Mouse (Mus musculus) hindbrain, postnatal 0 days (tissue): ENCODE results near the gene Zfp423. TPM values are rescaled to one million over a fixed set of nuclear protein-coding genes. Genes with fewer than 3 reads are reported as not detected.

ENCODE experiments used
- ATAC-seq: fragments of 200-750 bp; cut with Nextera tagmentation; 2 replicates; pipeline ENCODE4 v1.8.0; 2017; ENCODE audit warnings: mild to moderate bottlenecking, moderate TSS enrichment, moderate library complexity
- DNase-seq: peaks from one replicate; pipeline ENCODE4 v3.0.0-alpha.2; 2015; ENCODE audit warnings: low spot score
- H3K27ac ChIP-seq: fragments of 300-500 bp; sonication (generic); 2 replicates; pipeline ENCODE4 v1.5.1; 2014; ENCODE audit warnings: mild to moderate bottlenecking
- H3K27me3 ChIP-seq: fragments of 300-500 bp; sonication (generic); 2 replicates; pipeline ENCODE4 v1.6.1; 2014; ENCODE audit warnings: low read length, mixed read lengths; ENCODE audit not compliant: insufficient read depth
- H3K36me3 ChIP-seq: fragments of 300-500 bp; sonication (generic); 2 replicates; pipeline ENCODE4 v1.6.1; 2014; ENCODE audit warnings: low read length, mixed read lengths; ENCODE audit not compliant: insufficient read depth
- H3K4me1 ChIP-seq: fragments of 300-500 bp; sonication (generic); 2 replicates; pipeline ENCODE4 v1.6.1; 2014; ENCODE audit warnings: antibody characterized with exemption, low read length, mixed read lengths; ENCODE audit not compliant: insufficient read depth
- H3K4me2 ChIP-seq: fragments of 300-500 bp; sonication (generic); 2 replicates; pipeline ENCODE4 v1.6.1; 2014; ENCODE audit warnings: low read depth, mild to moderate bottlenecking, low read length, moderate library complexity, mixed read lengths
- H3K4me3 ChIP-seq: fragments of 300-500 bp; sonication (generic); 2 replicates; pipeline ENCODE4 v1.5.1; 2014; ENCODE audit warnings: low read length
- H3K9ac ChIP-seq: fragments of 300-500 bp; sonication (generic); replicated peaks from 2 replicates; pipeline ENCODE4 v1.6.1; 2014; ENCODE audit warnings: mild to moderate bottlenecking, low read length, moderate library complexity, mixed read lengths
- H3K9me3 ChIP-seq: fragments of 300-500 bp; sonication (generic); 2 replicates; pipeline ENCODE4 v1.6.1; 2016; ENCODE audit warnings: low read length, mixed read lengths
- CTCF ChIP-seq: IDR thresholded peaks from 2 replicates; pipeline ENCODE4 v1.5.1; 2016; ENCODE audit warnings: antibody characterized with exemption, control low read depth, low read depth
- WGBS: fragments of 180-500 bp; shearing (Covaris S2); extraction: QIAGEN DNeasy Blood & Tissue Kit; methylation state at CpG from one replicate; pipeline ENCODE4 v1.1.7; 2014; 5-methylcytosine and 5-hydroxymethylcytosine counted together
- polyA plus RNA-seq: library from polyadenylated mRNA; unstranded; fragments of >200 nt; fragmentation: Nextera tagmentation; extraction: Ambion mirVana; gene quantifications from 2 replicates; pipeline ENCODE4 v1.2.1, GENCODE M21; 2015
- total RNA-seq: library from RNA; depleted of rRNA; stranded (reverse); fragments of >200 nt; gene quantifications from 2 replicates; pipeline ENCODE4 v1.2.3, GENCODE M21; 2014

Zfp423 gene
- total and polyA plus RNA-seq, 2 experiments from 2014 or later: 22.2 to 73.6 TPM

- 68% methylated on average over 11 of the region's 11 CpGs for WGBS
- H3K27ac ChIP-seq: no peak overlapping the region
- H3K36me3 ChIP-seq: no peaks in the 10 kb centered on the region
- DNase-seq (no peak), ATAC-seq (no peak)
- TF ChIP-seq CTCF: no peak
- H3K27me3 ChIP-seq: no peaks in the 10 kb centered on the region
- no peak overlapping the region for H3K9ac ChIP-seq
- no peak overlapping the region for H3K4me3 ChIP-seq
- H3K4me1 ChIP-seq: peaks cover 8% of the 10 kb centered on the region
- H3K4me2 ChIP-seq: no peak overlapping the region
- no peaks in the 10 kb centered on the region for H3K9me3 ChIP-seq
Measured at GRCm38 (mm10) chr8:87740946-87741530, 218.4 kb downstream of the Zfp423 start.

GRCm38 (mm10) chr8:87737900-87738299 is 221.5 kb downstream of the Zfp423 start:
- Histone ChIP-seq H3K4me3 (no peak overlapping the region), H3K27ac (peak overlapping the region; percentile 67), H3K27me3 (no peaks in the 10 kb centered on the region), H3K36me3 (no peaks in the 10 kb centered on the region), H3K4me2 (no peak overlapping the region), H3K4me1 (peaks cover 11% of the 10 kb centered on the region; the same call in 1 of the 2 replicates), H3K9ac (no peak overlapping the region), H3K9me3 (no peaks in the 10 kb centered on the region)
- TF ChIP-seq CTCF: no peak
- ATAC-seq (peak; percentile 48; the same call in 1 of the 2 replicates), DNase-seq (peak; percentile 78)
- 24% methylated on average over 11 of the region's 11 CpGs for WGBS

DNA sequence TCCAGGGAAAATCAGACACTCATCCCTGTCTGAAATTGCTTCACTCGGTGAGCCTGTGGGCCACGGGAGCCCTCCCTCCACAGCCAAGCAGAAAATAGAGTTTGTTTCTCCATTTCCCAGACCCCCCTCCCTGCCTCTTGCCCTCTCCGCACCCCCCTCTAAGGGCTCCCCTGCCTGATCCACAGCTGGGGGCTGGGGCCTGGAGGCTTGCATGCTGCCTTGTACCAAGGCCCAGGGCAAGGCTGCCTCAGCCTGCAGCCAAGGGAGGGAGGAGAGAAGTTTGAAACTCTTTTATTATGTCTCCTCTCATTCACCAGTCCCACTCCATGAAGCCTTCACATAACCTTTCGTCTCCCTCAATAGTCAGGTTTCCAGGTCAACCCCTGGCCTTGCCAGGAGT is 224.5 kb downstream of the Zfp423 start:
- Histone ChIP-seq H3K9me3 (no peaks in the 10 kb centered on the region), H3K4me3 (no peak overlapping the region), H3K27ac (peak overlapping the region; percentile 2; the same call in 1 of the 2 replicates), H3K4me1 (peaks cover 11% of the 10 kb centered on the region; the same call in 1 of the 2 replicates), H3K4me2 (no peak overlapping the region), H3K27me3 (no peaks in the 10 kb centered on the region), H3K36me3 (no peaks in the 10 kb centered on the region), H3K9ac (no peak overlapping the region)
- TF ChIP-seq CTCF: no peak
- ATAC-seq: peak; percentile 16; the same call in 1 of the 2 replicates
- DNase-seq: no peak
- 33% methylated on average over 4 of the region's 4 CpGs for WGBS

GRCm38 (mm10) chr8:87734496-87734895 is 224.9 kb downstream of the Zfp423 start:
- Histone ChIP-seq H3K9me3 (no peaks in the 10 kb centered on the region), H3K4me2 (no peak overlapping the region), H3K36me3 (no peaks in the 10 kb centered on the region), H3K27ac (peak overlapping the region; percentile 2; the same call in 1 of the 2 replicates), H3K4me3 (no peak overlapping the region), H3K27me3 (no peaks in the 10 kb centered on the region), H3K4me1 (peaks cover 11% of the 10 kb centered on the region; the same call in 1 of the 2 replicates), H3K9ac (no peak overlapping the region)
- no peak for TF ChIP-seq CTCF
- ATAC-seq: no peak
- 54% methylated on average over 7 of the region's 7 CpGs for WGBS
- no peak for DNase-seq

GRCm38 (mm10) chr8:87731062-87731461 is 228.3 kb downstream of the Zfp423 start:
- Histone ChIP-seq H3K36me3 (no peaks in the 10 kb centered on the region), H3K27ac (no peak overlapping the region), H3K27me3 (no peaks in the 10 kb centered on the region), H3K4me3 (no peak overlapping the region), H3K4me2 (no peak overlapping the region), H3K9ac (no peak overlapping the region), H3K9me3 (no peaks in the 10 kb centered on the region), H3K4me1 (peaks cover 11% of the 10 kb centered on the region; the same call in 1 of the 2 replicates)
- ATAC-seq (no peak), DNase-seq (no peak)
- WGBS: 85% methylated on average over 12 of the region's 12 CpGs
- TF ChIP-seq CTCF: no peak

- no peaks in the 10 kb centered on the region for H3K36me3 ChIP-seq
- H3K27me3 ChIP-seq: no peaks in the 10 kb centered on the region
- H3K4me1 ChIP-seq: peaks cover 26% of the 10 kb centered on the region
- 27% methylated on average over 8 of the region's 8 CpGs for WGBS
- no peak for TF ChIP-seq CTCF
- no peak overlapping the region for H3K4me3 ChIP-seq
- peak overlapping the region; percentile 51; the same call in 1 of the 2 replicates for H3K27ac ChIP-seq
- H3K4me2 ChIP-seq: no peak overlapping the region
- H3K9ac ChIP-seq: no peak overlapping the region
- no peak for DNase-seq
- no peak for ATAC-seq
- H3K9me3 ChIP-seq: no peaks in the 10 kb centered on the region
Measured at GRCm38 (mm10) chr8:87723015-87723414, 236.4 kb downstream of the Zfp423 start.

DNA sequence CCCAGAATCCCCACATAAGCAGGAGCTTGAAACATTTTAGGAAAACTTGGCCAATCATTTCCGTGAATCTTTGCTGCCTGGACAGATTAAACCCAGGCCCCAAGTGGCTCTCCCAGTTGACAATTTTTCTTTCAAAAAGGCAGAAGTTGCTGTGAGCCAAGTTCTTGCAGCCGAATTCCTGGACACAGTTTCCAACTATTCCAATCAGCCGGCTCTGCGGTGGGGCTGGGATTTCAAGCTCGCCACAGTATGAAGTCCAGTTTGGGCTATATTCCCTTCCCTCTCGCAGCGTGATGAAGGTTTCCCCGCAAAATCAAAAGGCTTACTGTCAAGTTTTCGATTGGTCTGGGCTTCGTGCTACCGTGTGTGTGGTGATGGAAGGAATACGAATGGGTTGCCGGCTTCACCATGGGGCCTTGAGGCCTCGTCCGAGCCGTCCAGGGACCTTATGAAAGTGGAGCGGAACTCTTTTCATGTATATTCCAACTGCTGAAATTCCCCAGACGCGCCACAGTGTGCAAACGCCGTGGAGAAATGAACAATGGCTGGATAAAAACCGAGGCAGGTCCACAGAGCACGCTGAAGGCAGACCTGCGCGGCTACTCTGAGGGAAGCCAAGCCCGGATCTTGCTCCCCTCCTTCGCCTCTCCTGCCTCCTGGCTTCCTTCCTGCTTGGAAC is 240.1 kb downstream of the Zfp423 start:
- H3K27me3 ChIP-seq: no peaks in the 10 kb centered on the region
- WGBS: 20% methylated on average over 27 of the region's 27 CpGs
- DNase-seq (peak; percentile 57), ATAC-seq (no peak)
- no peaks in the 10 kb centered on the region for H3K36me3 ChIP-seq
- no peaks in the 10 kb centered on the region for H3K9me3 ChIP-seq
- H3K4me2 ChIP-seq: peak overlapping the region; percentile 28
- H3K27ac ChIP-seq: peak overlapping the region; percentile 68
- H3K4me3 ChIP-seq: no peak overlapping the region
- no peak for TF ChIP-seq CTCF
- H3K9ac ChIP-seq: no peak overlapping the region
- H3K4me1 ChIP-seq: peaks cover 44% of the 10 kb centered on the region
